Mouse (Mus musculus): ENCODE results near the gene I830077J02Rik. TPM values are rescaled to one million over a fixed set of nuclear protein-coding genes. Genes with fewer than 3 reads are reported as not detected.

Gene I830077J02Rik
- polyA plus RNA-seq, 1 experiment from 2014 or later, result 0.45 TPM

- Histone ChIP-seq H3K9me3 (no peaks in the 10 kb centered on the region), H3K27ac (no peak overlapping the region), H3K4me3 (replicated peaks) (no peak overlapping the region), H3K4me2 (no peak overlapping the region), H3K36me3 (replicated peaks) (no peaks in the 10 kb centered on the region), H3K9ac (no peak overlapping the region), H3K4me1 (peaks cover 9% of the 10 kb centered on the region; the same call in 1 of the 2 replicates), H3K27me3 (0 out of 2 replicates have a peak, but pooled peaks cover 3% of the 10 kb centered on the region)
- peak; percentile 87 for ATAC-seq (ENCODE audit: low FRiP score)
- WGBS, result 43% methylated on average over 8 of the region's 8 CpGs
Measured at GRCm38 (mm10) chr3:105899394-105900147, 32.9 kb downstream of the I830077J02Rik start.

- Histone ChIP-seq H3K4me3 (replicated peaks) (no peak overlapping the region), H3K27ac (no peak overlapping the region), H3K9ac (no peak overlapping the region), H3K4me1 (peaks cover 9% of the 10 kb centered on the region; the same call in 1 of the 2 replicates), H3K4me2 (no peak overlapping the region), H3K27me3 (0 out of 2 replicates have a peak, but pooled peaks cover 3% of the 10 kb centered on the region), H3K36me3 (replicated peaks) (no peaks in the 10 kb centered on the region), H3K9me3 (no peaks in the 10 kb centered on the region)
- no peak for ATAC-seq (ENCODE audit: low FRiP score)
- WGBS, result 92% methylated on average over 11 of the region's 11 CpGs
Measured at GRCm38 (mm10) chr3:105898861-105899260, 33.6 kb downstream of the I830077J02Rik start.

- peaks cover 9% of the 10 kb centered on the region; the same call in 1 of the 2 replicates for H3K4me1 ChIP-seq
- 85% methylated on average over 2 of the region's 2 CpGs for WGBS
Measured at GRCm38 (mm10) chr3:105898325-105898724, 34.1 kb downstream of the I830077J02Rik start.

GRCm38 (mm10) chr3:105896811-105897210, 35.7 kb downstream of the I830077J02Rik start:
- 0 out of 2 replicates have a peak, but pooled peaks cover 3% of the 10 kb centered on the region for H3K27me3 ChIP-seq
- WGBS, result 75% methylated on average over 3 of the region's 3 CpGs
- no peaks in the 10 kb centered on the region for H3K36me3 ChIP-seq (replicated peaks)
- H3K9ac ChIP-seq, result no peak overlapping the region
- H3K9me3 ChIP-seq, result no peaks in the 10 kb centered on the region
- no peak for ATAC-seq (ENCODE audit: low FRiP score)
- H3K27ac ChIP-seq, result no peak overlapping the region
- no peak overlapping the region for H3K4me3 ChIP-seq (replicated peaks)
- H3K4me1 ChIP-seq, result peaks cover 9% of the 10 kb centered on the region; the same call in 1 of the 2 replicates
- no peak overlapping the region for H3K4me2 ChIP-seq

More at GRCm38 (mm10) chr3:105898325-105898724, 34.1 kb downstream of the I830077J02Rik start:
- Histone ChIP-seq H3K36me3 (replicated peaks) (no peaks in the 10 kb centered on the region), H3K4me2 (no peak overlapping the region), H3K27me3 (0 out of 2 replicates have a peak, but pooled peaks cover 3% of the 10 kb centered on the region), H3K4me3 (replicated peaks) (no peak overlapping the region), H3K9ac (no peak overlapping the region), H3K9me3 (no peaks in the 10 kb centered on the region), H3K27ac (no peak overlapping the region)
- no peak for ATAC-seq (ENCODE audit: low FRiP score)

- no peak overlapping the region for H3K4me2 ChIP-seq
- no peaks in the 10 kb centered on the region for H3K9me3 ChIP-seq
- no peaks in the 10 kb centered on the region for H3K36me3 ChIP-seq (replicated peaks)
- 0 out of 2 replicates have a peak, but pooled peaks cover 3% of the 10 kb centered on the region for H3K27me3 ChIP-seq
- H3K27ac ChIP-seq, result no peak overlapping the region
- no peak for ATAC-seq (ENCODE audit: low FRiP score)
- peaks cover 9% of the 10 kb centered on the region; the same call in 1 of the 2 replicates for H3K4me1 ChIP-seq
- 83% methylated on average over 23 of the region's 23 CpGs for WGBS
- no peak overlapping the region for H3K4me3 ChIP-seq (replicated peaks)
- H3K9ac ChIP-seq, result no peak overlapping the region
Measured at GRCm38 (mm10) chr3:105894601-105895592, 37.6 kb downstream of the I830077J02Rik start.

- no peaks in the 10 kb centered on the region for H3K9me3 ChIP-seq
- no peaks in the 10 kb centered on the region for H3K36me3 ChIP-seq (replicated peaks)
- WGBS, result 79% methylated on average over 6 of the region's 6 CpGs
- H3K9ac ChIP-seq, result no peak overlapping the region
- H3K4me1 ChIP-seq, result peaks cover 6% of the 10 kb centered on the region; the same call in 1 of the 2 replicates
- H3K4me3 ChIP-seq (replicated peaks), result no peak overlapping the region
- H3K4me2 ChIP-seq, result no peak overlapping the region
- ATAC-seq (ENCODE audit: low FRiP score), result no peak
- no peak overlapping the region for H3K27ac ChIP-seq
- H3K27me3 ChIP-seq, result 0 out of 2 replicates have a peak, but pooled peaks cover 3% of the 10 kb centered on the region
Measured at GRCm38 (mm10) chr3:105893941-105894391, 38.5 kb downstream of the I830077J02Rik start.

- Histone ChIP-seq H3K27me3 (0 out of 2 replicates have a peak, but pooled peaks cover 3% of the 10 kb centered on the region), H3K4me1 (peaks cover 6% of the 10 kb centered on the region; the same call in 1 of the 2 replicates), H3K4me3 (replicated peaks) (no peak overlapping the region), H3K4me2 (no peak overlapping the region), H3K9me3 (no peaks in the 10 kb centered on the region), H3K36me3 (replicated peaks) (no peaks in the 10 kb centered on the region), H3K27ac (no peak overlapping the region), H3K9ac (no peak overlapping the region)
- 88% methylated on average over 19 of the region's 19 CpGs for WGBS
- ATAC-seq (ENCODE audit: low FRiP score), result no peak
Measured at GRCm38 (mm10) chr3:105892572-105893495, 39.6 kb downstream of the I830077J02Rik start.

- Histone ChIP-seq H3K9me3 (no peaks in the 10 kb centered on the region), H3K36me3 (replicated peaks) (no peaks in the 10 kb centered on the region), H3K27ac (no peak overlapping the region), H3K4me1 (peaks cover 6% of the 10 kb centered on the region; the same call in 1 of the 2 replicates), H3K4me2 (no peak overlapping the region), H3K4me3 (replicated peaks) (no peak overlapping the region), H3K27me3 (no peaks in the 10 kb centered on the region), H3K9ac (no peak overlapping the region)
- no peak for ATAC-seq (ENCODE audit: low FRiP score)
- WGBS, result 86% methylated on average over 10 of the region's 10 CpGs
Measured at GRCm38 (mm10) chr3:105891760-105892571, 40.5 kb downstream of the I830077J02Rik start.

- no peak for ATAC-seq (ENCODE audit: low FRiP score)
- H3K36me3 ChIP-seq (replicated peaks), result no peaks in the 10 kb centered on the region
- H3K9ac ChIP-seq, result no peak overlapping the region
- no peak overlapping the region for H3K27ac ChIP-seq
- no peaks in the 10 kb centered on the region for H3K27me3 ChIP-seq
- H3K4me1 ChIP-seq, result peaks cover 6% of the 10 kb centered on the region; the same call in 1 of the 2 replicates
- 84% methylated on average over 3 of the region's 3 CpGs for WGBS
- H3K4me2 ChIP-seq, result no peak overlapping the region
- no peak overlapping the region for H3K4me3 ChIP-seq (replicated peaks)
- H3K9me3 ChIP-seq, result no peaks in the 10 kb centered on the region
Measured at GRCm38 (mm10) chr3:105891141-105891540, 41.3 kb downstream of the I830077J02Rik start.

GRCm38 (mm10) chr3:105890220-105890619, 42.2 kb downstream of the I830077J02Rik start:
- WGBS, result 81% methylated on average over 4 of the region's 4 CpGs
- Histone ChIP-seq H3K4me3 (replicated peaks) (no peak overlapping the region), H3K9ac (no peak overlapping the region), H3K4me2 (no peak overlapping the region), H3K4me1 (peaks cover 3% of the 10 kb centered on the region; the same call in 1 of the 2 replicates), H3K27ac (no peak overlapping the region), H3K9me3 (no peaks in the 10 kb centered on the region), H3K27me3 (no peaks in the 10 kb centered on the region), H3K36me3 (replicated peaks) (no peaks in the 10 kb centered on the region)
- no peak for ATAC-seq (ENCODE audit: low FRiP score)
